Mouse (Mus musculus) thymus, postnatal 4 days (tissue): ENCODE data around the gene Sept1.
"Not testable (repeated sequence)": the region's sequence is repeated elsewhere in the genome, so short reads cannot be mapped to it uniquely, and the experiment has no call there.

Experiments used
- DNase-seq: peaks from one replicate; pipeline ENCODE4 v3.0.0; 2021

Gene Sept1

DNA sequence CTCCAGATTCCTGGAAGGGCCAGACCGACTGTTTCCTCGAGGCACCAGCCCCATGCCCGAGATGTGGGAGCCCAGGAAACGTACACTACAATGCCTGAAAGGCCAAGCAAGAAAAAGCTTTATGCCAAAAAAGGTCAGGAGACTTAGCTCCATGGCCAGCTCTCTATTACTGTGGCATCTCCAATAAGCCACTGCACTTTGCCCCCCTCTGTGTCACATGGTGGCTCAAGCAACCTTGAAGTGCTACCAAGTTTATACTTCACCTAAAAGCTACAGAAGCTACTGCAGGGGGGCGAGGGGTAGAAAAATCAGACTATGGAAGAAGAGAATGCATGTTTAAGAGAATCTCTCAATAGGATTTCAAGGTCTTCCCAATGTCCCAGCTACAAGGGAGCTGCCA is 39.9 kb downstream of the Sept1 start:
- DNase-seq: no peak

- DNase-seq: no peak
Measured at GRCm38 (mm10) chr7:127190672-127191071, 42.3 kb downstream of the Sept1 start.

DNA sequence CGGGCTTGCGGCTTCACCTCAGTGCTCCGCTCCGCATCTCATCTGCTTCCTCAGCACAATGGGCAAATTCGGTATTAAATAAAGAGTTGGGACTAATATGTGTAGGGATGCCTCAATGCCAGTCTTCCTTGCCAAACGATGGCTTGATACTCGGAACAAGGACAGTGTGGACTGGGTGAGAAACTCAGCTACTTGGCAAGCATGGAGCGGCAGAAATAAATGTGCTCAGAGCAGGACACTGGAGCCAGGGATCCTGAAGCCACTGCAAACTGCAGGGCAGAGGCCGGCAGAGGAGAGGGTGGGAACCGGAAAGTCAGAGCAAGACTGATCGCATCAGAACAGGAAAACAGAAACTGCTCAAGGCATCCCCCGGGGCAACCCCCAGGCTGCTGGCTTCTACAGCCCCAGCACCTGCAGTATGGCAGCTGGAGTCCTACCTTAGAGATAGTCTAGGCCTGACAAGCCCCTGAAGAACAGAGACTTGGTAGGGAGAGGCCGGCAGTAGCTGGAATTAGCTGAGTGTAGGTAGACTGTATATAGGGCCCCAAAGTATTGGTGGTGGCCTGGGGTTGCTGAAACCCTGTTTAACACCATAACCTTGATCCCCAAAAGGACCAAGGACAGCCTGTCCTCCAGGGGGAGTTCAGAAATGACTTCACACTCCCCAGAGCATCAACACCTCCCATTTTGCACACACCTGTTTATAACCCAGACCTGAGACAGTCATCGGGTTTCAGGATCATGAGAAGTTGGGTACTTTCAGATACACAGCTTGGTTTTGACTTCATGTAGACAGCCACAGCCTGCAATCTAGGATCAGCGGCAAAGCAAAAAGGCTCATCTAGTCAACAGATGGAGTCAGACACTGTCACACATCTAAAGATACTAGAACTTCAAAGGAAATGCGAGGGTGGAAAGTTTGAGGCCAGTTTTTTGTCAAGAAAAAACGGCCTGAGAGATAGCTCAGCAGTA is 44.3 kb downstream of the Sept1 start:
- peak; percentile 69 for DNase-seq

DNA sequence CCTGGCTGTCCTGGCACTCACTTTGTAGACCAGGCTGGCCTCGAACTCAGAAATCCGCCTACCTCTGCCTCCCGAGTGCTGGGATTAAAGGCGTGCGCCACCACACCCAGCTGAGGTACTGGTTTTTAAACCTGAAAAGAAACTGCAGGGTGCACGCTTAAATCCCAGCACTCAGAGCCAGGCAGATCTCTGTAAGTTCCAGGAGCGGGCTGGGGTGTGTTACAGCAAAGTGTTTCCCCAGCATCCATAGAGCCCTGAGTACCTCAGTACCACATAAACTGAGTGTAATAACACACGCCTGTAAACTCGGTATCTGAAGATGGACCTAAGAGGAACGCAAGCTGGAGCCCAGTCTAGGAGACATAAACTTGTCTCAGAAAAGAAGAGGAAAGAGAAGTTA is 45.6 kb downstream of the Sept1 start:
- no peak for DNase-seq

- no peak for DNase-seq
Measured at GRCm38 (mm10) chr7:127185601-127186000, 47.3 kb downstream of the Sept1 start.

- DNase-seq: no peak
Measured at GRCm38 (mm10) chr7:127184720-127185119, 48.2 kb downstream of the Sept1 start.

DNA sequence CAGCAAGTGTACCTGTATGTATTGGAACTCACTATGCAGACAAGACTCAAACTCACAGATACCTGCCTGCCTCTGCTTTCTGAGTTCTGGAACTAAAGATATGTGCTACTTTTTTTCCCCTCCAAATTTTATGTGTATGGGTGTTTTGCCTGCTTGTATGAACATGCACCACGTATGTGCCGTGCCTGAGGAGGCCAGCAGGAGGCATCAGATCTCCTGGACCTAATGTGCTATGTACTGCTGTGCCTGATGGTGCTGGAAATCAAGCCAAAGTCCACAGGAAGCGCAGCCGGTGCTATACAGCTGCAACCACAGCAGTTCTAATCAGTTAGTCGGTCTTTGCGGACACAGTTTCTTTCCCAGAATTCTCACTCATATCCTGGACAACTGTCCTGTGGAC is 49.1 kb downstream of the Sept1 start:
- DNase-seq: peak; percentile 66

DNA sequence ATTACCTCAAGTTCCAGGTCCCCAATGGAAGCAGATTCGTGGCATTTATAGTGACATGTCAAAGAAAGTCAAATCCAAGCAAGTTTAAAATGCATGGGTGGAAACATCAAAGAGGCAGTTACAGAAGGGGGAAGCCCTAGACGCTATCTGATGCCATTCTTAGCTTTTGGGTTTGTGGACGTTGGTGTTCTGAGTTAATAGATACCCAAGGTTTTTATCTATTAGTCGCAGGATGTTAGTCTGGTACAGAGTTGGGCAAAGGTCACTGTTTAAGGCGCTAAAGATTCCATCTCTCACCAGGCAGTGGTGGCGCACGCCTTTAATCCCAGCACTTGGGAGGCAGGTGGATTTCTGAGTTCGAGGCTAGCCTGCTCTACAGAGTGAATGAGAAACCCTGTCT is 49.6 kb downstream of the Sept1 start:
- DNase-seq: no peak

GRCm38 (mm10) chr7:127181724-127182123 is 51.2 kb downstream of the Sept1 start:
- not testable (repeated sequence) for DNase-seq

DNA sequence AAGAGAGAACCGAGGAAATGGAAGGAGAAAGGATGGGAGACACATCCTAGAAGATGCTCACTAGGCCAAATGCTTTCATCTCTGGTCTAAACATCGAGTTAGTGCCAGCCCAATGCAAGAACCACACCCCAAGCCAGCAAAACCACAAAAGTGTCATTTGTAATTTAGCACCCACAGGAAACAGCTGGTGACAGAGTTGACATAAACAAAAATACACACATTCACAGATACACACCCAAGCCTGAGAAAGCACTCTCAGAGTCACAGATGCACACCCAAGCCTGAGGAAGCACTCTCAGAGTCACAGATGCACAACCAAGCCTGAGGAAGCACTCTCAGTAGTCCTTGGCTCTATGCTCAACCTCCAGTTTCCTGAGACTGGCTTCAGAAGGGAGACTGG is 52.1 kb downstream of the Sept1 start:
- DNase-seq: no peak

GRCm38 (mm10) chr7:127176937-127177336 is 56.0 kb downstream of the Sept1 start:
- DNase-seq: no peak

DNA sequence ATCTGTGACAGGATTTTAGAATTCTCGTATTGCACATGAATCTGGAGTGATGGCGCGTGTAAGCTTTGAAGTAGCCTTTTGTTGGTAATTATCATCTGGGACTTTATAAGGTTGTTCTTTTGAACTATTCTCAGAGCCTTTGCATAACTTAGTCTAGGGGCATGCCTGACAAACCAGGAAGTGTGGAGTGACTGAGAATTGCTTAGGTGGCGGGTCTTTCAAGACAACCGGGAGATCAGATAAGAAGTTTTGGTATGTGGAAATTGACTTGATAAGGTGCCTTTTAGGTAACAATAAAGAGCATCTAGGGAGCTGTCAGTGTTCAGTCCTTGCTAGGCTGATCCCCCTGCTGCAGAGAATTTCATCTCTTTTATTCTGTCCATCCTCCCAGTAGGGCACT is 66.4 kb downstream of the Sept1 start:
- DNase-seq: no peak

GRCm38 (mm10) chr7:127165607-127166493 is 67.1 kb downstream of the Sept1 start:
- no peak for DNase-seq
